Mouse (Mus musculus) intestine, embryonic 16.5 days (tissue): ENCODE results near the gene Tacc3. TPM values are rescaled to one million over a fixed set of nuclear protein-coding genes. Genes with fewer than 3 reads are reported as not detected.

Experiments
- ATAC-seq: fragments of 200-750 bp; cut with Nextera tagmentation; 2 replicates; pipeline ENCODE4 v1.8.0; 2017; ENCODE audit warnings: moderate TSS enrichment, moderate library complexity
- H3K27ac ChIP-seq: fragments of 300-500 bp; sonication (generic); 2 replicates; pipeline ENCODE4 v1.5.1; 2014; ENCODE audit warnings: mild to moderate bottlenecking, low read length
- H3K27me3 ChIP-seq: fragments of 300-500 bp; sonication (generic); replicated peaks from 2 replicates; pipeline ENCODE4 v1.6.1; 2014; ENCODE audit warnings: low read length, control low read depth, mixed read lengths; ENCODE audit not compliant: control insufficient read depth, insufficient read depth
- H3K36me3 ChIP-seq: fragments of 300-500 bp; sonication (generic); 2 replicates; pipeline ENCODE4 v1.6.1; 2014; ENCODE audit warnings: low read length, control low read depth; ENCODE audit not compliant: control insufficient read depth, insufficient read depth
- H3K4me1 ChIP-seq: fragments of 300-500 bp; sonication (generic); 2 replicates; pipeline ENCODE4 v1.6.1; 2014; ENCODE audit warnings: low read length, control low read depth, mixed read lengths; ENCODE audit not compliant: control insufficient read depth, insufficient read depth
- H3K4me2 ChIP-seq: fragments of 300-500 bp; sonication (generic); 2 replicates; pipeline ENCODE4 v1.6.1; 2014; ENCODE audit warnings: low read depth, low read length, control low read depth
- H3K4me3 ChIP-seq: fragments of 300-500 bp; sonication (generic); 2 replicates; pipeline ENCODE4 v1.5.1; 2014; ENCODE audit warnings: mild to moderate bottlenecking, low read length
- H3K9ac ChIP-seq: fragments of 300-500 bp; sonication (generic); 2 replicates; pipeline ENCODE4 v1.6.1; 2014; ENCODE audit warnings: low read depth, low read length
- H3K9me3 ChIP-seq: fragments of 300-500 bp; sonication (generic); 2 replicates; pipeline ENCODE4 v1.6.1; 2016; ENCODE audit warnings: low read length, control low read depth; ENCODE audit not compliant: control insufficient read depth
- WGBS: fragments of 180-500 bp; shearing (Covaris S2); extraction: QIAGEN DNeasy Blood & Tissue Kit; methylation state at CpG from one replicate; pipeline ENCODE4 v1.1.7; 2014; 5-methylcytosine and 5-hydroxymethylcytosine counted together
- polyA plus RNA-seq: library from polyadenylated mRNA; unstranded; fragments of >200 nt; fragmentation: Nextera tagmentation; extraction: Ambion mirVana; gene quantifications from 2 replicates; pipeline ENCODE4 v1.2.1, GENCODE M21; 2015

The Tacc3 gene
- polyA plus RNA-seq: 130 and 144 TPM in 2 replicates

- H3K27ac ChIP-seq: peak within 1 kb of the TSS; percentile 98
- H3K4me2 ChIP-seq: peak within 1 kb of the TSS; percentile 79
- no peaks in the 10 kb centered on the region for H3K9me3 ChIP-seq
- H3K27me3 ChIP-seq: no peaks in the 10 kb centered on the region
- peak within 1 kb of the TSS; percentile 88 for H3K9ac ChIP-seq
- H3K36me3 ChIP-seq: peaks cover 11% of the 10 kb centered on the region
- H3K4me3 ChIP-seq: peak within 1 kb of the TSS; percentile 79
- H3K4me1 ChIP-seq: peaks cover 27% of the 10 kb centered on the region
- WGBS: under 1% methylated on average over 60 of the region's 60 CpGs
- ATAC-seq: peak; percentile 97
These were observed at the start of gene Tacc3, which contains the start of gene Tmem129 for GRCm38 (mm10) chr5:33657787-33658663. TSS of gene Tacc3 (plus strand) at chr5:33658128. TSS of gene Tmem129 (minus strand) at chr5:33658416.

GRCm38 (mm10) chr5:33609226-33609625 is 48.7 kb upstream of the Tacc3 start:
- Histone ChIP-seq H3K27me3 (no peaks in the 10 kb centered on the region), H3K9ac (no peak overlapping the region), H3K27ac (no peak overlapping the region), H3K9me3 (no peaks in the 10 kb centered on the region), H3K36me3 (peaks cover 3% of the 10 kb centered on the region), H3K4me3 (no peak overlapping the region), H3K4me1 (no peaks in the 10 kb centered on the region), H3K4me2 (no peak overlapping the region)
- WGBS: 81% methylated on average over 1 of the region's 1 CpGs
- no peak for ATAC-seq

- WGBS: 97% methylated on average over 1 of the region's 1 CpGs
- Histone ChIP-seq H3K9me3 (no peaks in the 10 kb centered on the region), H3K27me3 (no peaks in the 10 kb centered on the region), H3K9ac (no peak overlapping the region), H3K36me3 (peaks cover 3% of the 10 kb centered on the region), H3K4me3 (no peak overlapping the region), H3K4me1 (no peaks in the 10 kb centered on the region), H3K4me2 (no peak overlapping the region), H3K27ac (no peak overlapping the region)
- no peak for ATAC-seq
These were observed 46.1 kb upstream of the Tacc3 start for GRCm38 (mm10) chr5:33611795-33612194.

GRCm38 (mm10) chr5:33614391-33614790 is 43.5 kb upstream of the Tacc3 start:
- Histone ChIP-seq H3K4me3 (no peak overlapping the region), H3K4me2 (no peak overlapping the region), H3K27me3 (no peaks in the 10 kb centered on the region), H3K36me3 (peaks cover 3% of the 10 kb centered on the region; the same call in 1 of the 2 replicates), H3K4me1 (no peaks in the 10 kb centered on the region), H3K27ac (no peak overlapping the region), H3K9me3 (no peaks in the 10 kb centered on the region), H3K9ac (no peak overlapping the region)
- ATAC-seq: no peak
- 86% methylated on average over 6 of the region's 6 CpGs for whole genome bisulfite sequencing

GRCm38 (mm10) chr5:33622671-33623070 is 35.3 kb upstream of the Tacc3 start:
- ATAC-seq: no peak
- WGBS: 86% methylated on average over 2 of the region's 2 CpGs
- Histone ChIP-seq H3K9ac (no peak overlapping the region), H3K27ac (no peak overlapping the region), H3K4me2 (no peak overlapping the region), H3K27me3 (no peaks in the 10 kb centered on the region), H3K4me3 (no peak overlapping the region), H3K9me3 (no peaks in the 10 kb centered on the region), H3K4me1 (peaks cover under 1% of the 10 kb centered on the region), H3K36me3 (no peaks in the 10 kb centered on the region)

- peaks cover 8% of the 10 kb centered on the region for H3K4me1 ChIP-seq
- H3K4me3 ChIP-seq: no peak overlapping the region
- no peaks in the 10 kb centered on the region for H3K36me3 ChIP-seq
- H3K27me3 ChIP-seq: no peaks in the 10 kb centered on the region
- H3K9ac ChIP-seq: no peak overlapping the region
- ATAC-seq: no peak
- H3K9me3 ChIP-seq: no peaks in the 10 kb centered on the region
- H3K4me2 ChIP-seq: no peak overlapping the region
- no peak overlapping the region for H3K27ac ChIP-seq
- 74% methylated on average over 3 of the region's 3 CpGs for WGBS
These were observed 34.2 kb upstream of the Tacc3 start for GRCm38 (mm10) chr5:33623766-33624165.

- peaks cover 18% of the 10 kb centered on the region for H3K4me1 ChIP-seq
- H3K9ac ChIP-seq: peak overlapping the region; percentile 30; the same call in 1 of the 2 replicates
- 33% methylated on average over 4 of the region's 4 CpGs for WGBS
- ATAC-seq: no peak
- H3K4me3 ChIP-seq: peak overlapping the region; percentile 37
- no peak overlapping the region for H3K27ac ChIP-seq
- H3K4me2 ChIP-seq: peak overlapping the region; percentile 67
- H3K27me3 ChIP-seq: no peaks in the 10 kb centered on the region
- H3K36me3 ChIP-seq: no peaks in the 10 kb centered on the region
- H3K9me3 ChIP-seq: no peaks in the 10 kb centered on the region
These were observed 30.0 kb upstream of the Tacc3 start for GRCm38 (mm10) chr5:33627968-33628367.

GRCm38 (mm10) chr5:33628820-33629300 is 29.1 kb upstream of the Tacc3 start:
- peak overlapping the region; percentile 91 for H3K27ac ChIP-seq
- H3K4me2 ChIP-seq: peak overlapping the region; percentile 67
- no peaks in the 10 kb centered on the region for H3K36me3 ChIP-seq
- H3K9ac ChIP-seq: peak overlapping the region; percentile 86
- H3K4me1 ChIP-seq: peaks cover 18% of the 10 kb centered on the region
- H3K27me3 ChIP-seq: no peaks in the 10 kb centered on the region
- WGBS: under 1% methylated on average over 24 of the region's 24 CpGs
- H3K9me3 ChIP-seq: no peaks in the 10 kb centered on the region
- peak; percentile 47 for ATAC-seq
- H3K4me3 ChIP-seq: peak overlapping the region; percentile 76

GRCm38 (mm10) chr5:33629301-33629987 is 28.5 kb upstream of the Tacc3 start, which contains the start of the genes Fam53a and Gm9903:
TSS of gene Fam53a (minus strand) at chr5:33629635.
TSS of gene Gm9903 (plus strand) at chr5:33629925.
- under 1% methylated on average over 97 of the region's 99 CpGs for whole genome bisulfite sequencing
- peak within 1 kb of the TSS; percentile 86 for H3K9ac ChIP-seq
- H3K4me1 ChIP-seq: peaks cover 18% of the 10 kb centered on the region
- no peaks in the 10 kb centered on the region for H3K9me3 ChIP-seq
- H3K27me3 ChIP-seq: no peaks in the 10 kb centered on the region
- H3K4me2 ChIP-seq: peak within 1 kb of the TSS; percentile 78
- ATAC-seq: peak; percentile 96
- peak within 1 kb of the TSS; percentile 76 for H3K4me3 ChIP-seq
- peak within 1 kb of the TSS; percentile 91 for H3K27ac ChIP-seq
- no peaks in the 10 kb centered on the region for H3K36me3 ChIP-seq
